Mouse (Mus musculus) heart, embryonic 15.5 days (tissue): ENCODE data around the gene Focad. TPM values are rescaled to one million over a fixed set of nuclear protein-coding genes. Genes with fewer than 3 reads are reported as not detected.

Experiments used
- ATAC-seq: fragments of 200-750 bp; cut with Nextera tagmentation; replicated peaks from 2 replicates; pipeline ENCODE4 v1.8.0; 2017; ENCODE audit warnings: low read depth, moderate TSS enrichment; ENCODE audit not compliant: insufficient number of reproducible peaks, insufficient read depth, low FRiP score
- H3K27ac ChIP-seq: fragments of 300-500 bp; sonication (generic); 2 replicates; pipeline ENCODE4 v1.5.1; 2015; ENCODE audit warnings: mild to moderate bottlenecking, inconsistent platforms
- H3K27me3 ChIP-seq: fragments of 300-500 bp; sonication (generic); 2 replicates; pipeline ENCODE4 v1.6.1; 2015; ENCODE audit warnings: inconsistent platforms
- H3K36me3 ChIP-seq: fragments of 300-500 bp; sonication (generic); 2 replicates; pipeline ENCODE4 v1.6.1; 2015; ENCODE audit warnings: mild to moderate bottlenecking, inconsistent platforms
- H3K4me1 ChIP-seq: fragments of 300-500 bp; sonication (generic); replicated peaks from 2 replicates; pipeline ENCODE4 v1.6.1; 2015; ENCODE audit warnings: inconsistent platforms
- H3K4me2 ChIP-seq: fragments of 300-500 bp; sonication (generic); 2 replicates; pipeline ENCODE4 v1.6.1; 2015; ENCODE audit warnings: inconsistent platforms, mild to moderate bottlenecking, moderate library complexity
- H3K4me3 ChIP-seq: fragments of 300-500 bp; sonication (generic); 2 replicates; pipeline ENCODE4 v1.5.1; 2015; ENCODE audit warnings: mild to moderate bottlenecking, inconsistent platforms
- H3K9ac ChIP-seq: fragments of 300-500 bp; sonication (generic); 2 replicates; pipeline ENCODE4 v1.6.1; 2015; ENCODE audit warnings: mild to moderate bottlenecking, inconsistent platforms
- H3K9me3 ChIP-seq: fragments of 300-500 bp; sonication (generic); replicated peaks from 2 replicates; pipeline ENCODE4 v1.6.1; 2016; ENCODE audit warnings: inconsistent platforms
- WGBS: fragments of 180-500 bp; shearing (Covaris S2); methylation state at CpG from one replicate; pipeline ENCODE4 v1.1.7; 2015; ENCODE audit warnings: mixed read lengths; 5-methylcytosine and 5-hydroxymethylcytosine counted together
- microRNA counts: library from miRNA; unstranded; fragments of <30 nt; microRNA quantifications from one replicate; lab custom pipeline; 2016
- microRNA-seq: library from miRNA; unstranded; fragments of <30 nt; microRNA quantifications from one replicate; pipeline ENCODE4, GENCODE M21; 2016
- polyA plus RNA-seq: library from polyadenylated mRNA; unstranded; fragments of >200 nt; fragmentation: Nextera tagmentation; extraction: Ambion mirVana; gene quantifications from 2 replicates; pipeline ENCODE4 v1.2.1, GENCODE M21; 2015

Gene Focad
- polyA plus RNA-seq, 1 experiment from 2014 or later, result 6.9 TPM

DNA sequence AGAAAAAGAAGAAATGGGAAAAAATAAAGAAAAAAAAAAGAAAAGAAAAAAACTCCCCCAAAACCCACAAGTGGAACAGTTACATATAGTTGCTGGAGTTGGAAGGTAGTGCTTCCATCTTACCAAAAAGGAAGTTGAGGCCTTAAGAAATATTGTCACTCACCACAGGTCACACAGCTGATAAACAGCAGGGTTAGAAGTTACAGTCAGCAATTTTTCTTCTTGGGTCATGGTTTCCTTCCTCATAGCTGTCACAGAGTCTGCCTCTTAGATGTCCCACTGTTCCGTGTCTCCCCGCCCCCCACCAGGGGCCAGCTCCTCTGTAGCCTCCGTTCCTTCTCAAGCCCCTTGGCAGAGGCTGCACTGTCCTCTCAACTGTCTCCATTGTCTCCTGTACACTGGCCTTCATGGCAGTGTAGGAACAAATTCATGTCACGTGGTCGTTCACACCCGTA is 345.3 kb downstream of the Focad start:
- 70% methylated on average over 6 of the region's 6 CpGs for WGBS
- Histone ChIP-seq H3K4me2 (no peak overlapping the region), H3K4me3 (no peak overlapping the region), H3K4me1 (peaks cover 17% of the 10 kb centered on the region), H3K9ac (no peak overlapping the region), H3K27me3 (no peaks in the 10 kb centered on the region), H3K27ac (no peak overlapping the region), H3K36me3 (no peaks in the 10 kb centered on the region), H3K9me3 (no peaks in the 10 kb centered on the region)
- ATAC-seq, result no peak

DNA sequence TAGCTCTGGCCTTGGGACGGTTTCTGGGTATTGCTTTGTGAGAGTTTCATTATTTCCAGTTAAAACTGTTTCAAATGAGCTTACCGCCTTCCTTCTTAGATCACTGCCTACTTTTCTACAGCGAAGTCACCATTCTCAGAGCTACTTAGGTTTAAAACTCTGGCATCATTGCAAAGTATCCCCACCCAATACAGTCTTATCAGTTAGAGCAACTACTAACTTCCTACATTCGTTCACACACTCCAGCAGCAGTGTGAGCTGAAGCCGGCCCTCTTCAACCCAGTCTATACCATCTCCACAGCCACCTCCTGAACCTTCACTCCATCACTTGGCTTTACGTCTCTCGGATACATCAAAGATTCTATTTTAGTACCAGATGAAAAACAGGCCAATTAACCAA is 346.4 kb downstream of the Focad start:
- Histone ChIP-seq H3K4me3 (no peak overlapping the region), H3K27ac (no peak overlapping the region), H3K9me3 (no peaks in the 10 kb centered on the region), H3K27me3 (no peaks in the 10 kb centered on the region), H3K4me2 (no peak overlapping the region), H3K4me1 (peaks cover 17% of the 10 kb centered on the region), H3K36me3 (no peaks in the 10 kb centered on the region), H3K9ac (no peak overlapping the region)
- ATAC-seq, result no peak
- WGBS, result 78% methylated on average over 7 of the region's 7 CpGs

DNA sequence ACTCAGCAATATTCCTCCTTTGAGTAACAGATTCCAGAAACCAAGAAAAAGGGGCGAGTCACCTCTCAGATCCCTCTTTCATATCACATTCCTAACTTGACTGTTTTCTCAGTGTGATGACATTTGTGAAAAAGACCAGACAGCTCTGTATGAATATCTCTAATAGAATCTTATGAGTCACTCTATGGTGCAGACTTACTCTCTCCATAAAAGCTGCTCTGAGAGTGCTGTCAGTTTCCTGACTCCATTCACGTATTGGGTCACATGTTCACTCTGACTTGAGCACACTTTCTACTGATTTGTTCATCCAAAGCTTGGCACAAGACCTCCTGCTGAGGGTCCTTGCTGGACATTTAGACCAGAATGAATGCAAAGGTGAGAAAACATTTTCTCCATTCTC is 354.5 kb downstream of the Focad start:
- Histone ChIP-seq H3K9me3 (no peaks in the 10 kb centered on the region), H3K36me3 (no peaks in the 10 kb centered on the region), H3K4me2 (no peak overlapping the region), H3K27ac (no peak overlapping the region), H3K4me1 (no peaks in the 10 kb centered on the region), H3K4me3 (no peak overlapping the region), H3K9ac (no peak overlapping the region), H3K27me3 (no peaks in the 10 kb centered on the region)
- 30% methylated on average over 2 of the region's 2 CpGs for WGBS
- ATAC-seq, result no peak

DNA sequence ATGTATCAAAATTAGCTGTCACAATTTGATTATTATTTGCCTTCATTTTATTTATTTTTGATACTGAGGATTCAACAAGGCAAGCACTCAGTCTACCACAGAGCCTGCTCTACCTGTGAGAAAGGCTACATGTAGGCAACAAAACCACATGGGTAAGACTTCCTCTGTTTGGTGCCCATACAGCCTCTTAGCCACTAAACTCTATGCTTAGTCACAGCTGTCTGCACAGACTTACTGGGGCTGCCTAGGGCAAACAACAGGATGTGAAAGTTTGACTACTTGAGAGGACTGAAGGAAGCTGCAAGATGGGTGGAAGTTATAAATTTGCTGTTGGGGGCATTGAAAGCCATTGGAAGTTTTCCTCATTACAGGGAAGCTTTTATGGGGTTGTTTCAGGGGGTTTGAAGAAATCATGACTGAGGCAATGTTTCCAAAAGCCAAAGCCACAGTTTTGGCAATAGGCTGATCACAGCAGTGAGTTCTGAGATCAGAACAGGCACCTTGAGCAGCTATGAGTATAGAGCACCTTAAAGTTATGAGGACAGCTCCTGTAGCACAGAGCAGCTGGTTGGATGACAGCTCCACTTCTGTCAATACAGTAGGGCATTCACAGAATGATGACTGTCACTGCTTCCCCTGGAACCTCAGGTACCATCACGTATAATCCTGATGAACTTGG is 355.8 kb downstream of the Focad start:
- Histone ChIP-seq H3K9me3 (no peaks in the 10 kb centered on the region), H3K27ac (no peak overlapping the region), H3K36me3 (no peaks in the 10 kb centered on the region), H3K9ac (no peak overlapping the region), H3K4me3 (no peak overlapping the region), H3K4me2 (no peak overlapping the region), H3K27me3 (no peaks in the 10 kb centered on the region), H3K4me1 (no peaks in the 10 kb centered on the region)
- ATAC-seq, result no peak
- WGBS, result 83% methylated on average over 1 of the region's 1 CpGs

DNA sequence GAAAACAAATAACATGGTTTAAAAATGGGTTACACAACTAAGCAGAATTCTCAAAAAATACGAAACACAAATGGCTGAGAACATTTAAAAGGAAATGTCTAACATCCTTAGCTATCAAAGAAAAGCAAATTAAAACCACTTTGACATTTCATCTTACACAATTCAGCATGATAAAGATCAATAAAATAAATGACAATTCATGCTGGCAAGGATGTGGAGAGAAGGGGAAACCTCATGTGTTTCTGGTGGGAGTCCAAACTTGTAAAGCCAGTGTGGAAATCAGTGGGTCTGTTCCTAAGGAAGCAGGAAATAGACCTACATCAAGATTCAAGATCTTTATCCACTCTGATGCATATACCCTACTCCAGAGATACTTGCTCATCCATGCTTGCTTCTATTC is 363.7 kb downstream of the Focad start:
- no peak for ATAC-seq
- 89% methylated on average over 1 of the region's 1 CpGs for WGBS
- no peaks in the 10 kb centered on the region for H3K27me3 ChIP-seq
- H3K4me2 ChIP-seq, result no peak overlapping the region
- 0 out of 2 replicates have a peak, but pooled peaks cover 3% of the 10 kb centered on the region for H3K4me1 ChIP-seq
- H3K27ac ChIP-seq, result no peak overlapping the region
- no peaks in the 10 kb centered on the region for H3K36me3 ChIP-seq
- no peak overlapping the region for H3K9ac ChIP-seq
- no peak overlapping the region for H3K4me3 ChIP-seq
- no peaks in the 10 kb centered on the region for H3K9me3 ChIP-seq

DNA sequence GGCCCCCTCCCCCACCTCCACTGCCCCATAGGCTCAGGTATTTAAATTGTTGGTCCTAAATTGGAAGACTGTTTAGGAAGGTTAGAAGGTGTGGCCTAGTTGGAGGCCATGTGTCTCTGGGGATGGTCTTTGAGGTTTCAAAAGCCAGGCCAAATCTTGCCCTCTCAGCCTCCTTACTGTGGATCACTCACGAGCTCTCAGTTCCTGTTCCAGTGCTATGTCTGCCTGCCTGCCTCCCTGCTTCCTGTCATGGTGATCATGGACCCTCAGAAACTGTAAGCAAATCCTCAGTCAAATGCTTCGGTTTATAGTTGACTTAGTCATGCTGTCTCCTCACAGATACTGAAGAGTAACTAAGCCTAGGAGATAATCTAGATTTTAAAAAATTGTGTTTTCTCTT is 364.2 kb downstream of the Focad start:
- Histone ChIP-seq H3K27me3 (no peaks in the 10 kb centered on the region), H3K9ac (no peak overlapping the region), H3K4me3 (no peak overlapping the region), H3K9me3 (no peaks in the 10 kb centered on the region), H3K36me3 (no peaks in the 10 kb centered on the region), H3K27ac (no peak overlapping the region), H3K4me2 (no peak overlapping the region), H3K4me1 (peaks cover 6% of the 10 kb centered on the region; the same call in 1 of the 2 replicates)
- 67% methylated on average over 2 of the region's 2 CpGs for WGBS
- ATAC-seq, result no peak

MicroRNAs encoded within 50 kb of the gene (microRNA counts, 519-probe panel; counts per million panel counts)
- microRNA mmu-miR-491 (lab: Ali Mortazavi, UCI), result 1,208 counts per million, percentile 6 among the panel's probes with 10 or more counts

Small RNAs within 50 kb of the gene (microRNA-seq; reads per million reads assigned to microRNA genes)
- gene Mir491, result not detected

Other genes starting within 250 kb of the Focad start
- gene Mllt3, start 61.3 kb upstream of the Focad start, polyA plus RNA-seq, result 29.2 and 30.8 TPM in 2 replicates